Mouse (Mus musculus): ENCODE measurements around the gene Slc25a30.

DNA sequence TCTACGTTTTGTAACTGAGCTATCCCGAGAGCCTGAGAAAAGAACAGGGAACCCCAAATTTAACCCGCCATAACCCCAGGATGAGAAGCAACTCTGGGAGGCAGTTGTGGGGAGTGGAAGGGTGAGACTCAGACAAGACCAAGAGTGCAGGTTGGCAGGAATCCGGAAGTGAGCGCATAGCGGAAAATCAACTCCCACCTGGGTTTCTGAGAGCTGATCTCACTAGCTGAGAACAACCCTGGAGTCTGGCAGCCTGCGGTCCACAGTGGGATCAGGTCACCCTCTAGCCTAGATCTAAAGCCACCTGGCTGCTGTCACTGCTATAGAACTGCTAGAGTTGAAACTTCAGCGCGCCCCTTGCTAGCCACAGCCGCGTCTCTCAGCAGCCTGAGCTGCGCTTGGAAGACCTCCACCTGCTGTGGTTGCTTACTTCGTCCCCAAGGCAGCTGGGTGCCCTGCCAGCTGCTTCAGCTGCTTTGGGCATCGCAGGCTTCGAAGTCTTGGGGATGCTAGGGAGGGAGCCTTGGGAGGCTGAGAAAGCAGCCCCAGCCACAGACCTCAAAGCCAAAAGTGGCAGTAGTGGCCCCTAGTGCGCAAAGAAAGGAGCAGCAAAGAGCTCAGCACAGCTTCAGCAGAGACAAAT is 48.0 kb upstream of the Slc25a30 start:
- TF ChIP-seq GATA1 (IDR thresholded peaks at IDR 0.05; ENCODE audit: borderline replicate concordance, low read length) (no peak), FLI1 (IDR thresholded peaks at IDR 0.05; ENCODE audit: low read length) (no peak)

Measured in megakaryocyte, embryonic 14.5 days (primary cell).